Mouse (Mus musculus): ENCODE results near the gene Oaf.

Gene Oaf

GRCm38 (mm10) chr9:43245801-43246570, 6.3 kb upstream of the Oaf start:
- DNase-seq (ENCODE audit: low spot score in 2 of 2), result no peak

GRCm38 (mm10) chr9:43242432-43242831, 2.7 kb upstream of the Oaf start:
- no peak for DNase-seq (ENCODE audit: low spot score in 2 of 2)

GRCm38 (mm10) chr9:43241970-43242369, 2.3 kb upstream of the Oaf start:
- DNase-seq (ENCODE audit: low spot score in 2 of 2), result no peak

GRCm38 (mm10) chr9:43241291-43241690, 1.6 kb upstream of the Oaf start:
- DNase-seq (ENCODE audit: low spot score in 2 of 2), result no peak

GRCm38 (mm10) chr9:43240594-43240900, 836 bp upstream of the Oaf start:
- no peak for DNase-seq (ENCODE audit: low spot score in 2 of 2)

- DNase-seq (ENCODE audit: low spot score in 2 of 2), result no peak
Measured at GRCm38 (mm10) chr9:43238631-43239545, 823 bp downstream of the Oaf start.

- DNase-seq (ENCODE audit: low spot score in 2 of 2), result no peak
Measured at GRCm38 (mm10) chr9:43238167-43238566, 1.5 kb downstream of the Oaf start.

GRCm38 (mm10) chr9:43237111-43237775, 2.5 kb downstream of the Oaf start:
- no peak for DNase-seq (ENCODE audit: low spot score in 2 of 2)

- no peak for DNase-seq (ENCODE audit: low spot score in 2 of 2)
Measured at GRCm38 (mm10) chr9:43236576-43236975, 3.1 kb downstream of the Oaf start.

GRCm38 (mm10) chr9:43236106-43236505, 3.6 kb downstream of the Oaf start:
- no peak for DNase-seq (ENCODE audit: low spot score in 2 of 2)

- no peak for DNase-seq (ENCODE audit: low spot score in 2 of 2)
Measured at GRCm38 (mm10) chr9:43235336-43235735, 4.4 kb downstream of the Oaf start.

- no peak for DNase-seq (ENCODE audit: low spot score in 2 of 2)
Measured at GRCm38 (mm10) chr9:43234496-43234895, 5.2 kb downstream of the Oaf start.

- no peak for DNase-seq (ENCODE audit: low spot score in 2 of 2)
Measured at GRCm38 (mm10) chr9:43233515-43233914, 6.2 kb downstream of the Oaf start.

- no peak for DNase-seq (ENCODE audit: low spot score in 2 of 2)
Measured at GRCm38 (mm10) chr9:43233044-43233443, 6.7 kb downstream of the Oaf start.

GRCm38 (mm10) chr9:43232286-43232685, 7.4 kb downstream of the Oaf start:
- DNase-seq (ENCODE audit: low spot score in 2 of 2), result no peak

- DNase-seq (ENCODE audit: low spot score in 2 of 2), result no peak
Measured at GRCm38 (mm10) chr9:43231805-43232204, 7.9 kb downstream of the Oaf start.

GRCm38 (mm10) chr9:43230886-43231285, 8.8 kb downstream of the Oaf start:
- DNase-seq (ENCODE audit: low spot score in 2 of 2), result no peak

- no peak for DNase-seq (ENCODE audit: low spot score in 2 of 2)
Measured at GRCm38 (mm10) chr9:43229962-43230361, 9.7 kb downstream of the Oaf start.

GRCm38 (mm10) chr9:43229398-43229895, 10.3 kb downstream of the Oaf start:
- DNase-seq (ENCODE audit: low spot score in 2 of 2), result no peak

GRCm38 (mm10) chr9:43228745-43229144, 11.0 kb downstream of the Oaf start:
- DNase-seq (ENCODE audit: low spot score in 2 of 2), result no peak

GRCm38 (mm10) chr9:43227626-43228025, 12.1 kb downstream of the Oaf start:
- DNase-seq (ENCODE audit: low spot score in 2 of 2), result no peak

- DNase-seq (ENCODE audit: low spot score in 2 of 2), result no peak
Measured at GRCm38 (mm10) chr9:43226573-43227160, 13.0 kb downstream of the Oaf start.

Data from right cerebral cortex, postnatal 10 days (tissue).